Mouse (Mus musculus) forebrain, embryonic 11.5 days (tissue): ENCODE measurements around the gene Cplane1. TPM values are rescaled to one million over a fixed set of nuclear protein-coding genes. Genes with fewer than 3 reads are reported as not detected.
"Not testable (repeated sequence)": the region's sequence is repeated elsewhere in the genome, so short reads cannot be mapped to it uniquely, and the experiment has no call there.

Source experiments
- ATAC-seq: fragments of 200-750 bp; cut with Nextera tagmentation; replicated peaks from 2 replicates; pipeline ENCODE4 v1.8.0; 2017; ENCODE audit warnings: moderate TSS enrichment; ENCODE audit not compliant: low FRiP score
- DNase-seq: peaks from one replicate; pipeline ENCODE4 v3.0.0-alpha.2; 2017; ENCODE audit warnings: low spot score
- H3K27ac ChIP-seq: fragments of 300-500 bp; sonication (generic); 2 replicates; pipeline ENCODE4 v1.5.1; 2014; ENCODE audit warnings: low read depth, low read length
- H3K27me3 ChIP-seq: fragments of 300-500 bp; sonication (generic); 2 replicates; pipeline ENCODE4 v1.6.1; 2014; ENCODE audit warnings: mild to moderate bottlenecking, low read length, mixed read lengths; ENCODE audit not compliant: control insufficient read depth, insufficient read depth
- H3K36me3 ChIP-seq: fragments of 300-500 bp; sonication (generic); 2 replicates; pipeline ENCODE4 v1.6.1; 2014; ENCODE audit warnings: mild to moderate bottlenecking, low read length, moderate library complexity, mixed read lengths; ENCODE audit not compliant: control insufficient read depth, insufficient read depth
- H3K4me1 ChIP-seq: fragments of 300-500 bp; sonication (generic); replicated peaks from 2 replicates; pipeline ENCODE4 v1.6.1; 2014; ENCODE audit warnings: low read length, mixed read lengths; ENCODE audit not compliant: control insufficient read depth, insufficient read depth
- H3K4me2 ChIP-seq: fragments of 300-500 bp; sonication (generic); 2 replicates; pipeline ENCODE4 v1.6.1; 2014; ENCODE audit warnings: low read depth, mild to moderate bottlenecking, low read length, moderate library complexity, mixed read lengths; ENCODE audit not compliant: severe bottlenecking
- H3K4me3 ChIP-seq: fragments of 300-500 bp; sonication (generic); 2 replicates; pipeline ENCODE4 v1.5.1; 2014; ENCODE audit warnings: low read depth, low read length
- H3K9ac ChIP-seq: fragments of 300-500 bp; sonication (generic); 2 replicates; pipeline ENCODE4 v1.6.1; 2014; ENCODE audit warnings: low read length
- H3K9me3 ChIP-seq: fragments of 300-500 bp; sonication (generic); 2 replicates; pipeline ENCODE4 v1.6.1; 2016; ENCODE audit warnings: low read length, mixed read lengths; ENCODE audit not compliant: control insufficient read depth
- WGBS: fragments of 180-500 bp; shearing (Covaris S2); extraction: QIAGEN DNeasy Blood & Tissue Kit; methylation state at CpG from one replicate; pipeline ENCODE4 v1.1.7; 2014; 5-methylcytosine and 5-hydroxymethylcytosine counted together
- polyA plus RNA-seq: library from polyadenylated mRNA; unstranded; fragments of >200 nt; fragmentation: Nextera tagmentation; extraction: Ambion mirVana; gene quantifications from 2 replicates; pipeline ENCODE4 v1.2.1, GENCODE M21; 2014

Cplane1 gene
- polyA plus RNA-seq, 1 experiment from 2014 or later: 18.1 TPM

DNA sequence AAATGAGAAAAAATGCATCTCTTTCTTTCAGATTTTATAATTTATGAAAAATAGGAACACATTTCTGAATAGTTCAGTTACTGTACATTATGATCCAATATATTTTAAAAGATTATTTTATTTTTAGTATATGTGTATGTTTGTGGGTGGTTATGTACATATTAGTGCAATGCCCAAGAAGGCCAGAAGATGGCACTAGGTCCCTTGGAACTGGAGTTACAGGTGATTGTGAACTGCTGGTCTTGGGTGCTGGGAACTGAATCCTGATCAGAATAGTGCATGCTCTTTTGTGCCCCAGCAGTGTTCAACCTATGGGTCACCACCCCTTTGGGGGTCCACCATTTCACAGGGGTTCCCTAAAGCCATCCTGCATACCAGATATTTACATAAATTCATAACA is 31.4 kb downstream of the Cplane1 start:
- DNase-seq: no peak
- H3K9ac ChIP-seq: no peak overlapping the region
- H3K36me3 ChIP-seq: peaks cover 17% of the 10 kb centered on the region

DNA sequence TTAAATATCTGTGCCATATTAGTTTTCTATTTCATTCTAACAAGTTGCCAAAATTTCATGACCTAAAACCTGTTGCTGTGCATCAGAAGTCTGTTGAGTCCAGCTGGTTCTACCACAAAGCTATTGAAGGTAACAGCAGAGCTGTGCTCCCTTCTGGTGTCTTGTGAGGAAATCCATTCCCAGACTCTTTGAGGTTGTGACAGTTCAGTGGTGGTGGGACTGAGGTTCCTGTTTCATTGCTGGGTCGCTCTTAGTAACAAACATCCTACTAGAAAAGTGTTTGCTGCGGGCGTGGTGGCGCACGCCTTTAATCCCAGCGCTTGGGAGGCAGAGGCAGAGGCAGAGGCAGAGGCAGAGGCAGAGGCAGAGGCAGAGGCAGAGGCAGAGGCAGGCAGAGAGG is 39.5 kb downstream of the Cplane1 start:
- WGBS: 96% methylated on average over 6 of the region's 6 CpGs

More for the DNA sequence above, 31.4 kb downstream of the Cplane1 start:
- no peaks in the 10 kb centered on the region for H3K27me3 ChIP-seq
- H3K27ac ChIP-seq: no peak overlapping the region
- no peaks in the 10 kb centered on the region for H3K9me3 ChIP-seq
- no peak overlapping the region for H3K4me2 ChIP-seq
- H3K4me1 ChIP-seq: no peaks in the 10 kb centered on the region
- H3K4me3 ChIP-seq: no peak overlapping the region
- no peak for ATAC-seq

DNA sequence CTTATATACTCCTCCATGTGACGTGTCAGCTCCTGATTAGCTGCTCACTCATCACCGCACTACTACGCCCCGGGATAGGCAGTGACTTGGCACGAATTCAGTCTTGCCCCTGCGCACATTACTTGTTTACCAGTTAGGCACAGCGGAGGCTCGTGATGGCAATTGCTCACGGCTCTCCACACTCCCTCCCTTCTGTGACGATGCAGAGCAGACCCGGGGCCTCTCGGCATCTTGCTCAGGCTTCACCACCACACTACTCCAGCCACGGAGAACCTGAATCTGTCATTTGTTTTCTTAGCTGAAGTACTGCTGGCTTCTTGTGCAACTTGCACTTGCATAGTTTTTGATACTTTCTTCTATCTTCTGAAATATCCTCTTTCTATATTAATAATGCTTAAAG is 45.9 kb downstream of the Cplane1 start:
- ATAC-seq (no peak), DNase-seq (no peak)
- no peaks in the 10 kb centered on the region for H3K4me1 ChIP-seq
- H3K4me3 ChIP-seq: no peak overlapping the region
- H3K27ac ChIP-seq: no peak overlapping the region
- no peaks in the 10 kb centered on the region for H3K27me3 ChIP-seq
- H3K36me3 ChIP-seq: peaks cover 3% of the 10 kb centered on the region
- no peak overlapping the region for H3K4me2 ChIP-seq
- no peaks in the 10 kb centered on the region for H3K9me3 ChIP-seq
- no peak overlapping the region for H3K9ac ChIP-seq
- WGBS: 96% methylated on average over 13 of the region's 13 CpGs

More for the DNA sequence above, 39.5 kb downstream of the Cplane1 start:
- Histone ChIP-seq H3K36me3 (peaks cover 4% of the 10 kb centered on the region; the same call in 1 of the 2 replicates), H3K4me2 (no peak overlapping the region), H3K27me3 (no peaks in the 10 kb centered on the region), H3K9ac (no peak overlapping the region), H3K9me3 (no peaks in the 10 kb centered on the region), H3K27ac (no peak overlapping the region), H3K4me1 (no peaks in the 10 kb centered on the region), H3K4me3 (no peak overlapping the region)
- ATAC-seq (no peak), DNase-seq (no peak)

DNA sequence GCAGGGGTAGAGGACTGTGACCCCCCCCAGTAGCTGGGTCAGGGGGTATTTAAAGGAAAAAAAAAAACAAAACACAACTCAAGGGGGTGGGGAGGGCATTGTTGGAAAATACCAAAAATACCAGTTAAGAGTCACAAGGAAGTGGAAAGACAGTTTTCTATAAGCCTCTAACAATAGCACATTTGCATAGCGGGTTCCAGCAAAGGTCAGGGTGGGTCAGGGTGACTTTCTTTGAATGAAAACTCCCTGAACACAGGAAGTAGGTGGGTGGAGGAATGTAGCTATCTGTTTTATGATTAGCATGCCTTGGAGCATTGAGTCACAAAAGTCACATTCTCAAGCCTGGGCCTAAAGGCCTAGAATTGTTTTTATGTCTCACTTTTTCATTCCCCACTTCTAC is 65.3 kb downstream of the Cplane1 start:
- peaks cover 16% of the 10 kb centered on the region for H3K36me3 ChIP-seq
- WGBS: 74% methylated on average over 1 of the region's 1 CpGs
- not testable (repeated sequence) for ATAC-seq, H3K4me2 ChIP-seq, DNase-seq, H3K9ac ChIP-seq, H3K27ac ChIP-seq, H3K27me3 ChIP-seq, H3K9me3 ChIP-seq, H3K4me1 ChIP-seq, H3K4me3 ChIP-seq

DNA sequence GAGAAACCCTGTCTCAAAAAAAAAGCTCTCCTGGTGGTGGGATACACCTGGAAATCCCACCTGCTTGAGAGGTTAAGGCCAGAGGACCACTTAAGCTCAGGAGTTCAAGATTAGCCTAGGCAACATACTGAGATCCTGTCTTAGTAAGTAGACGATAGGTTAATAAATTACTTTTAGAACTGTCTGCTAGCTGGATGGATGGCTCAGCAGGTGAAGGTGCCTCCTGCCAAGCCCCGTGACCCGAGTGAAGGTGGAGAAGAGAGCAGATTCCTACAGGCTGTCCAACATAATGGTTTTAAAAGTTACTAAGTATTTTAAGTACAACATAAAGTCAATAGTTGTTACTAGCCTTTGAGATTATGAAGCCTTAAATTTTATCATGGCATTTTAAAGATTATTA is 97.0 kb downstream of the Cplane1 start:
- peaks cover 6% of the 10 kb centered on the region; the same call in 1 of the 2 replicates for H3K36me3 ChIP-seq
- H3K9ac ChIP-seq: no peak overlapping the region
- no peak overlapping the region for H3K4me3 ChIP-seq
- H3K27me3 ChIP-seq: no peaks in the 10 kb centered on the region
- ATAC-seq (no peak), DNase-seq (no peak)
- no peak overlapping the region for H3K4me2 ChIP-seq
- 91% methylated on average over 3 of the region's 3 CpGs for WGBS
- H3K9me3 ChIP-seq: no peaks in the 10 kb centered on the region
- no peak overlapping the region for H3K27ac ChIP-seq
- H3K4me1 ChIP-seq: no peaks in the 10 kb centered on the region

DNA sequence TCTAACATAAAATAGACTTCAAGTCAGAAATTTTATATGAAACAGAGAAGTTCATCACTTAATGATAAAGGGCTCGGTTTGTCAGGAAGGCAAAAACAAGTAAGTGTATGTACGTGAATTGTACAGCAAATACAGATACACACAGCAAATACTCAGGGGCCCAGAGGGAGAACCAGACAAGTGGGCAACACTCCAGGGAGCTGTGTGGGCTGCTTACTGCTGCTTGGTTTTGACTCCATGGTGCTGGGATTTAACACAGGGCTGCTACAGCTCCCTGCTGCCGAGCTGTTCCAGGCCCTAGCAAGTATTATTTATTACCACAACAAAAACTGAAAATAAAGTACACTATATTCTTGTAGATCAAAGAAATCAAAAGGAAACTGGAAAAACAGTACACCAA is 98.3 kb downstream of the Cplane1 start:
- 93% methylated on average over 3 of the region's 3 CpGs for WGBS
- Histone ChIP-seq H3K4me2 (no peak overlapping the region), H3K4me1 (no peaks in the 10 kb centered on the region), H3K4me3 (no peak overlapping the region), H3K27ac (no peak overlapping the region), H3K27me3 (no peaks in the 10 kb centered on the region), H3K9ac (no peak overlapping the region), H3K36me3 (peaks cover 10% of the 10 kb centered on the region; the same call in 1 of the 2 replicates), H3K9me3 (no peaks in the 10 kb centered on the region)
- DNase-seq: no peak
- ATAC-seq: no peak

DNA sequence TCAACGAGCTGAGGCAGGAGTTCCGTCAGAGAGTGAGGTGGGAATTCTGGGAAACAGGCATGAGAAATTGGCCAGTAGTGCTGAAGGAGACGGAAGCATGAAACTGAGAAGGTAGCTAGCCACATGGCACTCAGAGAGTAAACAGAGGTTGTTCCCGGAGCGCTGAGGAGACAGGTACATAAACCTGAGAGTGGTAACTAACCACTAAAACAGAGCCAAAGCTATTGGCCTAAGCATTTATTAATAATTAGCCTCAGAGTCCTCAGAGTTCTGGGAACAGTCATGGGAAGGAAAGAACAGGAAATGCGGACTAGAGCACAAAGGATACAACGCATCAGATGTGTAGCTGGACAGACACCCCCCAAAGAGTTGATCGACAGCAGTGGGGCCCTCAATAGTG is 99.3 kb downstream of the Cplane1 start:
- Histone ChIP-seq H3K36me3 (peaks cover 12% of the 10 kb centered on the region; the same call in 1 of the 2 replicates), H3K27me3 (no peaks in the 10 kb centered on the region), H3K4me1 (no peaks in the 10 kb centered on the region), H3K9me3 (no peaks in the 10 kb centered on the region), H3K4me2 (no peak overlapping the region), H3K4me3 (no peak overlapping the region), H3K9ac (no peak overlapping the region), H3K27ac (no peak overlapping the region)
- DNase-seq: no peak
- 95% methylated on average over 8 of the region's 8 CpGs for WGBS
- no peak for ATAC-seq

DNA sequence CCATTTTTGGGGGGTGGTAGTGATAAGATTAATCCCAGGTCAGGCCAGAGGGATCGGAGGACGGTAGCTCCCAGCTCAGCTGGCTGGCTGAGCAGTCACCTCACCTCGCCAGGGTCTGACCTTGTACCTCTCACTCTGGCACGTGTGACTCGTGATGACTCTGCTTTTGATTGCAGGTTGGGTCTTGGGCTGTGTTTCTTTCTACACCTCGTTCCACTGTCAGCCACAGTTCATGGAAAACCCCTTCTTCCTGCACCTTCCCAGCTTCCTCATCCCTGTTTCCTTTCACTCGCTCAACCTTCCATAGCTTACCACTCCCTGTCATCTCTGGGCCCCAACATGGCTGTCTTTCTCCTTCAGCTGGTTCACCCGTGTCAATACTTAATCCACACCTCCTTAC is 103.0 kb downstream of the Cplane1 start:
- Histone ChIP-seq H3K9ac (no peak overlapping the region), H3K4me1 (no peaks in the 10 kb centered on the region), H3K4me3 (no peak overlapping the region), H3K4me2 (no peak overlapping the region), H3K27ac (no peak overlapping the region), H3K9me3 (no peaks in the 10 kb centered on the region), H3K36me3 (peaks cover 12% of the 10 kb centered on the region; the same call in 1 of the 2 replicates), H3K27me3 (no peaks in the 10 kb centered on the region)
- ATAC-seq (no peak), DNase-seq (no peak)
- WGBS: 92% methylated on average over 8 of the region's 8 CpGs

DNA sequence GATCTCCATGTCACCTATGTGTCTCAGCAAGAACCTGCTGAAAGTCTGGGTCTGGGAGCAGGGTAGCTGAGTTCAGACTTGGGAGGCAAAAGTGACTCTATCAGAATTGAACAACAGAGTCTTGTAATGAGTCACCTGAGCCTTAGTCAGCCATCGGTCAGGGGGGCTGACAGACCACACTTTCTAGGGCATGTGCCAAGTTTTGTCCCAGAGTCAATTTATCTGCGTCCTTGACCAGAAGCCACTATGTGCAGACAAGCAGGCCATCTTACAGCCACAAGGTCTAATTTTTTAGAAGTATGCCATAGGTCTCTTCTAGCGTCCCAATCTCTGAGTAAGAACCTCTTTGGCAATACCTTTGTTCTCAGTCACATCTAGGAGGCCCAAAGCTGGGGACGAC is 109.0 kb downstream of the Cplane1 start:
- not testable (repeated sequence) for H3K9ac ChIP-seq, H3K27me3 ChIP-seq, H3K4me1 ChIP-seq, ATAC-seq, DNase-seq, H3K4me2 ChIP-seq, H3K36me3 ChIP-seq, H3K27ac ChIP-seq, H3K9me3 ChIP-seq, H3K4me3 ChIP-seq
- 95% methylated on average over 4 of the region's 4 CpGs for WGBS
